Mouse (Mus musculus) thymus, postnatal 4 days (tissue): ENCODE measurements around the gene Arhgap10.
A peak's percentile ranks its signal among the peaks of the same experiment; 100 is the strongest.

ENCODE experiments used
- DNase-seq: peaks from one replicate; pipeline ENCODE4 v3.0.0; 2021

Gene Arhgap10

GRCm38 (mm10) chr8:77380844-77381243 is 136.9 kb downstream of the Arhgap10 start:
- DNase-seq = no peak

- DNase-seq = peak; percentile 80
Measured at GRCm38 (mm10) chr8:77379300-77379699, 138.5 kb downstream of the Arhgap10 start.

- DNase-seq = no peak
Measured at GRCm38 (mm10) chr8:77376451-77376853, 141.3 kb downstream of the Arhgap10 start.

- no peak for DNase-seq
Measured at GRCm38 (mm10) chr8:77375999-77376398, 141.8 kb downstream of the Arhgap10 start.

GRCm38 (mm10) chr8:77371006-77371405 is 146.7 kb downstream of the Arhgap10 start:
- DNase-seq = no peak

GRCm38 (mm10) chr8:77370308-77370707 is 147.4 kb downstream of the Arhgap10 start:
- no peak for DNase-seq

- DNase-seq = no peak
Measured at GRCm38 (mm10) chr8:77369671-77370070, 148.1 kb downstream of the Arhgap10 start.

GRCm38 (mm10) chr8:77367091-77367490 is 150.7 kb downstream of the Arhgap10 start:
- peak; percentile 53 for DNase-seq

GRCm38 (mm10) chr8:77366446-77366845 is 151.3 kb downstream of the Arhgap10 start:
- no peak for DNase-seq

GRCm38 (mm10) chr8:77365990-77366389 is 151.8 kb downstream of the Arhgap10 start:
- no peak for DNase-seq

- no peak for DNase-seq
Measured at GRCm38 (mm10) chr8:77364472-77364871, 153.3 kb downstream of the Arhgap10 start.

GRCm38 (mm10) chr8:77360853-77361252 is 156.9 kb downstream of the Arhgap10 start:
- no peak for DNase-seq

- DNase-seq = no peak
Measured at GRCm38 (mm10) chr8:77360423-77360822, 157.3 kb downstream of the Arhgap10 start.

- DNase-seq = peak; percentile 59
Measured at GRCm38 (mm10) chr8:77357126-77357525, 160.6 kb downstream of the Arhgap10 start.

- DNase-seq = no peak
Measured at GRCm38 (mm10) chr8:77355344-77355743, 162.4 kb downstream of the Arhgap10 start.

GRCm38 (mm10) chr8:77354189-77354588 is 163.6 kb downstream of the Arhgap10 start:
- no peak for DNase-seq

GRCm38 (mm10) chr8:77351177-77351860 is 166.4 kb downstream of the Arhgap10 start:
- no peak for DNase-seq

GRCm38 (mm10) chr8:77350121-77350777 is 167.5 kb downstream of the Arhgap10 start:
- no peak for DNase-seq

GRCm38 (mm10) chr8:77343916-77344315 is 173.8 kb downstream of the Arhgap10 start:
- DNase-seq = no peak

- no peak for DNase-seq
Measured at GRCm38 (mm10) chr8:77343335-77343734, 174.4 kb downstream of the Arhgap10 start.

GRCm38 (mm10) chr8:77342144-77342543 is 175.6 kb downstream of the Arhgap10 start:
- DNase-seq = no peak

- DNase-seq = no peak
Measured at GRCm38 (mm10) chr8:77341329-77341728, 176.4 kb downstream of the Arhgap10 start.

- DNase-seq = no peak
Measured at GRCm38 (mm10) chr8:77340046-77340747, 177.6 kb downstream of the Arhgap10 start.

- no peak for DNase-seq
Measured at GRCm38 (mm10) chr8:77337272-77337671, 180.5 kb downstream of the Arhgap10 start.
